Mouse (Mus musculus) testis, adult 2 months (tissue): ENCODE results near the gene Sh3kbp1.

ENCODE experiments used
- CTCF ChIP-seq: fragments of 200-500 bp; IDR thresholded peaks from 2 replicates; pipeline ENCODE4 v1.5.1; 2012; ENCODE audit warnings: low read depth, mild to moderate bottlenecking, inconsistent platforms, low read length, moderate library complexity; ENCODE audit not compliant: control insufficient read depth, insufficient read depth, insufficient replicate concordance
- POLR2A ChIP-seq: fragments of 200-500 bp; IDR thresholded peaks from 2 replicates; pipeline ENCODE4 v1.6.1; 2012; ENCODE audit warnings: low read depth, mild to moderate bottlenecking, inconsistent platforms, low read length, moderate library complexity; ENCODE audit not compliant: control insufficient read depth

DNA sequence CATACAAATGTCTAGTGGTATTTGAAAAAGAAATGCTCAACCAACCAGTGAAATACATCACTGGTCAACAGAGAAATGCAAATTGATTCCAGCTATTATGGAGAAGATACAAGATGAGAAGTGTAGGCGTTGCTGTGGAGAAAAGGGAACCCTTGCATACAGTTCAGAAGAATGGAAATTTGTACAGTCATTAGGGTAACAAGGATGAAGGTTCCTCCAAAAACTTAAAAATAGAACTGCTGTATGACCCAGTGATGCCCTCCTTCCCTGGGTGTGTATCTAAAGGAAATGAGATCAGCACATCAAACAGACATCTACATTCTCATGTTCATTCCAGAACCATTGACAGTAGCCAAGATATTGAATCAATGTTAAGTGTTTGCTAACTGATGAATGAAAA lies 110.3 kb downstream of the Sh3kbp1 start:
- TF ChIP-seq POLR2A, result no peak
- TF ChIP-seq CTCF, result no peak
